Mouse (Mus musculus) liver, postnatal 0 days (tissue): ENCODE measurements at regions not wholly inside any gene's neighbourhood (a gene's known extent, or its start where the extent isn't known, plus 50 kb on each side); places are given as distances from the start of the nearest gene placed in this dataset.

Source experiments
- ATAC-seq: fragments of 200-750 bp; cut with Nextera tagmentation; 2 replicates; pipeline ENCODE4 v1.8.0; 2017; ENCODE audit warnings: mild to moderate bottlenecking, moderate library complexity
- DNase-seq: peaks from one replicate; pipeline ENCODE4 v3.0.0-alpha.2; 2016
- H3K27ac ChIP-seq: fragments of 300-500 bp; sonication (generic); 2 replicates; pipeline ENCODE4 v1.5.1; 2014; ENCODE audit warnings: antibody characterized with exemption, moderate library complexity, mild to moderate bottlenecking, low read depth
- H3K27me3 ChIP-seq: fragments of 300-500 bp; sonication (generic); 2 replicates; pipeline ENCODE4 v1.6.1; 2014; ENCODE audit warnings: low read length, control low read depth, mixed read lengths; ENCODE audit not compliant: insufficient read depth
- H3K36me3 ChIP-seq: fragments of 300-500 bp; sonication (generic); replicated peaks from 2 replicates; pipeline ENCODE4 v1.6.1; 2014; ENCODE audit warnings: mild to moderate bottlenecking, control low read depth, low read length, moderate library complexity, mixed read lengths; ENCODE audit not compliant: insufficient read depth
- H3K4me1 ChIP-seq: fragments of 300-500 bp; sonication (generic); 2 replicates; pipeline ENCODE4 v1.6.1; 2014; ENCODE audit warnings: antibody characterized with exemption, mild to moderate bottlenecking, control low read depth; ENCODE audit not compliant: insufficient read depth
- H3K4me2 ChIP-seq: fragments of 300-500 bp; sonication (generic); 2 replicates; pipeline ENCODE4 v1.6.1; 2014; ENCODE audit warnings: low read depth, mild to moderate bottlenecking, low read length, moderate library complexity, mixed read lengths
- H3K4me3 ChIP-seq: fragments of 300-500 bp; sonication (generic); 2 replicates; pipeline ENCODE4 v1.5.1; 2014; ENCODE audit warnings: low read depth, low read length
- H3K9ac ChIP-seq: fragments of 300-500 bp; sonication (generic); replicated peaks from 2 replicates; pipeline ENCODE4 v1.6.1; 2014; ENCODE audit warnings: mild to moderate bottlenecking, moderate library complexity
- H3K9me3 ChIP-seq: fragments of 300-500 bp; sonication (generic); 2 replicates; pipeline ENCODE4 v1.6.1; 2016; ENCODE audit warnings: mild to moderate bottlenecking, control low read depth, low read length, mixed read lengths
- CTCF ChIP-seq: sonication (generic); IDR thresholded peaks from 2 replicates; pipeline ENCODE4 v1.5.1; 2016; ENCODE audit warnings: antibody characterized with exemption, low read depth
- EP300 ChIP-seq: IDR thresholded peaks from 2 replicates; pipeline ENCODE4 v1.6.1; 2016; ENCODE audit warnings: antibody characterized with exemption, low read depth, mild to moderate bottlenecking
- WGBS: fragments of 180-500 bp; shearing (Covaris S2); extraction: QIAGEN DNeasy Blood & Tissue Kit; methylation state at CpG from one replicate; pipeline ENCODE4 v1.1.7; 2014; ENCODE audit not compliant: insufficient replicate concordance; 5-methylcytosine and 5-hydroxymethylcytosine counted together

DNA sequence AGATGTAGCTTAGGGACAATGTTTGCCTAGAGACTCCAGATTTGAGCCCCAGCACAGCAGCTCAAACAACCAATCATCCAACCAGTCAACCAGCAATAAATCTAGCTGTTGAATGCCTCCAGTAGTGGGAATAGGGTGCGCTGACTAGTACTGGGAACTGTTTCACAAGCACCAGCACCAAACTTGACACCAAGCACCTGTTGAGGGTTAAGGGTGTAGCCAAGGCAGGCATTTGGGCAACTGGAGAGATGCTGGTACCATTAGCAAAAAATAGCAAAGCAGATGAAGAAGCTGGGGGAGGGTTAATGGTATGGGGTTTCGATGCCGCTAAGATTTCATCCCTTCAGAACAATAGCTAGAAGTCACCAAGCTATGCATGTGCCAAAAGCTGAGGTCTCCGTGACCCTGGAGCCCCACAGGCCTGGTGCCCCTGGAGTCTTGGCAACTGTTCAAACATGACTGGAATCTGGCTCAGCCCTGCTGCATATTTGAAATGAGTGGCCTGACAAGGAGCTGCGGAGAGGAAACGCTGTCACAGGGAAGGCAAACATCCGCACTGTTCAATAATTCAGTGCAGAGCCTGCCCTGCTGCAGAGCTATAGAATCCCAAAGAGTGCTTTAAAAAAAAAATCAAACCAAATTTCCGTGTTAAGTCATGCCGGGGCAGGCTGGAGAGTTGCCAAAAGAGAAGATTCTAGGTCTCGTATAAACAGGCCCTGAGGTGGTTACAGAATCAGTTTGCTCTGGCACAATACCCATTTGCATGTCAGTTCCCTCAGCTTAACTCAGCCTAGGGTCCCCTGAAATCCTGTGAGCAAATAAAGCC lies 134.3 kb downstream of the Zfp706 start:
- H3K4me1 ChIP-seq, result peaks cover 8% of the 10 kb centered on the region
- DNase-seq, result peak; percentile 29
- WGBS, result 54% methylated on average over 10 of the region's 10 CpGs
- no peak for TF ChIP-seq EP300
- no peak for TF ChIP-seq CTCF
- no peaks in the 10 kb centered on the region for H3K27me3 ChIP-seq
- no peak overlapping the region for H3K4me3 ChIP-seq
- no peaks in the 10 kb centered on the region for H3K9me3 ChIP-seq
- H3K27ac ChIP-seq, result 0 out of 2 replicates have a peak overlapping the region, but pooled peaks have one; percentile 1
- H3K4me2 ChIP-seq, result no peak overlapping the region
- no peaks in the 10 kb centered on the region for H3K36me3 ChIP-seq
- peak; percentile 33; the same call in 1 of the 2 replicates for ATAC-seq
- no peak overlapping the region for H3K9ac ChIP-seq

DNA sequence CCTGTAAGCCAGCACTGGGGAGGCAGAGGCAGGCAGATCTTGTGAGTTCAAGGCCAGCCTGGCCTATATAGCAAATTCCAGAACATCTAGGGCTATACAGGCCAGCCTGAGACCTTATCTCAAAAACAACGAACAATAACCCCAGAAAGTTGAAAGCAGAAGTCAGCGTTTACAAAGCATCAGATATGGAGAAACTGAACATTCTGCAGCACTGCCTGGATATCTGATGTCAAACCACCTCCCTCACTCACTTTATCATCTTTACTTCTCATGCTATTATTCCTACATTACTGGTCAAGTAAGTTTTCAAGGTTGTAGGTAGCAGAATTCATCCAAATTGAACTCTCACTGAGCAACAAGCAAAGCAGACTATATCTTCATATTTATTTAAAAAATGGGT lies 135.0 kb downstream of the Zfp706 start:
- DNase-seq (no peak), ATAC-seq (no peak)
- H3K9ac ChIP-seq, result no peak overlapping the region
- no peak overlapping the region for H3K4me2 ChIP-seq
- H3K27me3 ChIP-seq, result no peaks in the 10 kb centered on the region
- H3K27ac ChIP-seq, result no peak overlapping the region
- no peaks in the 10 kb centered on the region for H3K36me3 ChIP-seq
- no peak overlapping the region for H3K4me3 ChIP-seq
- peaks cover 8% of the 10 kb centered on the region for H3K4me1 ChIP-seq
- no peaks in the 10 kb centered on the region for H3K9me3 ChIP-seq
- 34% methylated on average over 2 of the region's 2 CpGs for WGBS
- TF ChIP-seq EP300, result no peak
- no peak for TF ChIP-seq CTCF

DNA sequence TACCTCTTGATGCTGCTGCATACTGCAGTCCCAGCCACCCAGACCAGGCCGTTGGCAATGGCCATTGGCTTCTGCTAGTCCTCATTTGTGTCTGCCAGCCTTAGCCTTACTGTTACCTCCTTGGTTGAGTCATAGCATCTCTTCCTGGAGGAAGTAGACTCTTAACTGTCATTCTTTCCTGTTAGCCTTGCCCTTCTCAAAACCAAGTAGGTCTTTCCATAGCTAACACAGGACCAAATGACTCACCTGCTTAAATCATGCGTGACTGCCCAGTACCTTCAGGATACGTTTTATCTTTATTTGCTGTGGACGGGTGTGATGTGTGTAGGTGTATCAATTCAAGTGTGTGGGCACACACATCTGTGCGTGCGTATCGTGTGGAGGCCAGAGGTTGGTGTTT lies 136.9 kb downstream of the Zfp706 start:
- DNase-seq, result no peak
- Histone ChIP-seq H3K4me3 (no peak overlapping the region), H3K27me3 (no peaks in the 10 kb centered on the region), H3K9me3 (no peaks in the 10 kb centered on the region), H3K27ac (no peak overlapping the region), H3K4me1 (peaks cover 6% of the 10 kb centered on the region), H3K36me3 (no peaks in the 10 kb centered on the region), H3K4me2 (no peak overlapping the region), H3K9ac (no peak overlapping the region)
- no peak for ATAC-seq
- TF ChIP-seq CTCF (no peak), EP300 (no peak)
- 81% methylated on average over 7 of the region's 7 CpGs for WGBS

DNA sequence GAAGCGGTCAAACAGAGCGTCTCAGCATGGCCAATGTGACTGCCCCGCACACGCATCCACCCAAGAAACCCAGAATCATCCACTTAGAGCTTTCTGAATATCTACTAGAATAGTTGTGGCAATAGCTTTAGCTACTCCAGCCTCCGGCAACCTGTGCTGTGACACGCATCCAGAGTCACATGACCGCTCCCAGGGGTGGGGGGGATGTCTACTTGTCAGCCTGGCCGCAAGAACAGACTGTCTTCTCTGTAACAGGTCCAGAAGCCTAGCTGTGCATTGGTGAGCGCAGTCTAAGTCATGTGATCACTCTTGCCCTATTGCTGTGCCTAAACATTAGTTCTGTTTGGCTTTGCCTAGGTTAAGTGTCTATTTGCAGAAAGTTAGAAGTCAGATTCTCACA lies 137.5 kb downstream of the Zfp706 start:
- Histone ChIP-seq H3K27me3 (no peaks in the 10 kb centered on the region), H3K9me3 (no peaks in the 10 kb centered on the region), H3K4me3 (no peak overlapping the region), H3K4me2 (no peak overlapping the region), H3K9ac (no peak overlapping the region), H3K36me3 (no peaks in the 10 kb centered on the region), H3K27ac (no peak overlapping the region), H3K4me1 (peaks cover 5% of the 10 kb centered on the region; the same call in 1 of the 2 replicates)
- WGBS, result 83% methylated on average over 9 of the region's 9 CpGs
- DNase-seq (no peak), ATAC-seq (no peak)
- TF ChIP-seq CTCF (no peak), EP300 (no peak)

DNA sequence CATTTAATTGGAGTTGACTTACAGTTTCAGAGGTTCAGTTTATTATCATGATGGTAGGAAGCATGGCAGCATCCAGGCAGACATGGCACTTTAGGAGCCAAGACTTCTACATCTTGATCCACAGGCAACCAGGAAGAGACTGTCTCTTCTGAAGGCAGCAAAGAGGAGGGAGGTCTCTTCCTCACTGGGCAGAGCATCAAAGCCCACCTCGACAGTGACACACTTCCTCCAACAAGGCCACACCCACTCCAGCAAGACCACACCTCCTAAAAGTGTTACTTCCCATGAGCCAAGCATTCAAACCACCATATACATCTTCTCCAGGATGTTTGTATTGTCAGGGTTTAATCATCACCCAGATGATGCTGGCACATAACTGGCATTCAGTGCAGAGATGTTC lies 141.5 kb downstream of the Zfp706 start:
- no peak overlapping the region for H3K9ac ChIP-seq
- no peak overlapping the region for H3K4me2 ChIP-seq
- no peaks in the 10 kb centered on the region for H3K36me3 ChIP-seq
- TF ChIP-seq CTCF (no peak), EP300 (no peak)
- H3K27me3 ChIP-seq, result no peaks in the 10 kb centered on the region
- H3K9me3 ChIP-seq, result no peaks in the 10 kb centered on the region
- WGBS, result 20% methylated on average over 1 of the region's 1 CpGs
- ATAC-seq, result no peak
- no peak overlapping the region for H3K4me3 ChIP-seq
- no peaks in the 10 kb centered on the region for H3K4me1 ChIP-seq
- DNase-seq, result no peak
- no peak overlapping the region for H3K27ac ChIP-seq

- no peak for TF ChIP-seq EP300
- 18% methylated on average over 3 of the region's 3 CpGs for WGBS
- H3K9me3 ChIP-seq, result no peaks in the 10 kb centered on the region
- no peaks in the 10 kb centered on the region for H3K27me3 ChIP-seq
- DNase-seq, result no peak
- H3K27ac ChIP-seq, result no peak overlapping the region
- no peak overlapping the region for H3K9ac ChIP-seq
- no peak for ATAC-seq
- no peaks in the 10 kb centered on the region for H3K4me1 ChIP-seq
- no peak overlapping the region for H3K4me2 ChIP-seq
- H3K36me3 ChIP-seq, result no peaks in the 10 kb centered on the region
- no peak overlapping the region for H3K4me3 ChIP-seq
These were observed 142.2 kb downstream of the Zfp706 start for GRCm38 (mm10) chr15:36865332-36865731.
